Mouse (Mus musculus) bone marrow, adult 2 months (tissue): Measurements from ENCODE around the gene Hist1h1d. TPM values are rescaled to one million over a fixed set of nuclear protein-coding genes. Genes with fewer than 3 reads are reported as not detected.

Experiments used
- H3K27ac ChIP-seq: fragments of 200-500 bp; 2 replicates; pipeline ENCODE4 v1.5.1; 2012; ENCODE audit warnings: low read depth, mild to moderate bottlenecking, control low read depth, inconsistent platforms, low read length; ENCODE audit not compliant: control insufficient read depth, poor library complexity, insufficient read depth
- H3K4me1 ChIP-seq: fragments of 200-500 bp; 2 replicates; pipeline ENCODE4 v1.6.1; 2011; ENCODE audit warnings: low read length; ENCODE audit not compliant: control insufficient read depth, insufficient read depth
- H3K4me3 ChIP-seq: fragments of 200-500 bp; replicated peaks from 2 replicates; pipeline ENCODE3; 2011; ENCODE audit warnings: mild to moderate bottlenecking, low read depth, low read length, control low read depth; ENCODE audit not compliant: control insufficient read depth
- CTCF ChIP-seq: fragments of 200-500 bp; IDR thresholded peaks from 2 replicates; pipeline ENCODE4 v1.5.1; 2011; ENCODE audit warnings: low read length, control low read depth; ENCODE audit not compliant: control insufficient read depth, insufficient read depth
- POLR2A ChIP-seq: fragments of 200-500 bp; IDR thresholded peaks from 2 replicates; pipeline ENCODE4 v1.6.1; 2011; ENCODE audit warnings: low read depth, mild to moderate bottlenecking, control low read depth, low read length, borderline replicate concordance; ENCODE audit not compliant: control insufficient read depth
- WGBS: fragments of 180-500 bp; shearing (Covaris S2); methylation state at CpG from one replicate; pipeline ENCODE4 v1.1.7; 2018; 5-methylcytosine and 5-hydroxymethylcytosine counted together
- polyA plus RNA-seq: library from polyadenylated mRNA; stranded (reverse); fragments of >200 nt; gene quantifications from 2 replicates; pipeline ENCODE4 v1.2.4, GENCODE M21; 2011; ENCODE audit warnings: low replicate concordance; ENCODE audit not compliant: missing spikeins, insufficient read depth, insufficient read length

Gene Hist1h1d
- polyA plus RNA-seq, 1 experiment, result 12.7 TPM

DNA sequence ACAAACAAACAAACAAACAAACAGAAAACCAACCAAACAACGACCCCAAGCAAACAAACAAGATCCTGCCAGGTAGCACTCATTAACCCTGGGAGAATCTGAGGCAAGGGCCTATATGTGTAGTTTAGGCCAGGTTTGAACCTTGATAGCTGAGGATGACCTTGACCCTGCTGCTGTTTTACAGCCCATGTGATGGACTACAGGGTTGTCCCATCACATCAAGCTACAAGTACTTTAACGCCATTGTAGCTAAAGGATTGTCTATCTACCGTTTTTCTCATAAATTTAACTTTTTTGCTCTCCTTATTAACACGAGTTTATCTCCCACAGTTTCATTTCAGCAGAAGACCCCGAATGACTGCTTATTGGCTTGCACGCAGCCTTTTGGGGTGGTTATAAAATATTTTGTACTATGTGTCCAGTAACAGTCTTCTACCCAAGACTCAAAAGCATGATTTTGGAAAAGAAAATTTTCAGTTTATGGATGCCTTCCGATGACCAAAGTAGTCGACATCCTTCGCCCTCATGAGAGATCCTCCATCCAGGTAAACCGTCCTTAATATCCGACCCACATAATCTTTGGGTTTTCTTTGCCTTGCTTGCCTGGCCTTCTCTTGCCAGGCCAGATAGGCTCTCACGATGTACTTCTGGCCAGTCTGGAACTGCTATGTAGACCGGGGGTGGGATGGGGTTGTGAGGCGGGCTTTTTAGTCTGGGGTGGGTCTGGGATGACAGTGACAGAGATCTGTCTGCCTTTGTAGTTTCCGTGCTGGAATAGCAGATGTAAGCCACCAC lies 37.0 kb upstream of the Hist1h1d start:
- 72% methylated on average over 15 of the region's 15 CpGs for WGBS
- no peak for TF ChIP-seq POLR2A
- TF ChIP-seq CTCF, result no peak
- Histone ChIP-seq H3K4me3 (no peak overlapping the region), H3K27ac (no peak overlapping the region), H3K4me1 (no peaks in the 10 kb centered on the region; the same call in 1 of the 2 replicates)

DNA sequence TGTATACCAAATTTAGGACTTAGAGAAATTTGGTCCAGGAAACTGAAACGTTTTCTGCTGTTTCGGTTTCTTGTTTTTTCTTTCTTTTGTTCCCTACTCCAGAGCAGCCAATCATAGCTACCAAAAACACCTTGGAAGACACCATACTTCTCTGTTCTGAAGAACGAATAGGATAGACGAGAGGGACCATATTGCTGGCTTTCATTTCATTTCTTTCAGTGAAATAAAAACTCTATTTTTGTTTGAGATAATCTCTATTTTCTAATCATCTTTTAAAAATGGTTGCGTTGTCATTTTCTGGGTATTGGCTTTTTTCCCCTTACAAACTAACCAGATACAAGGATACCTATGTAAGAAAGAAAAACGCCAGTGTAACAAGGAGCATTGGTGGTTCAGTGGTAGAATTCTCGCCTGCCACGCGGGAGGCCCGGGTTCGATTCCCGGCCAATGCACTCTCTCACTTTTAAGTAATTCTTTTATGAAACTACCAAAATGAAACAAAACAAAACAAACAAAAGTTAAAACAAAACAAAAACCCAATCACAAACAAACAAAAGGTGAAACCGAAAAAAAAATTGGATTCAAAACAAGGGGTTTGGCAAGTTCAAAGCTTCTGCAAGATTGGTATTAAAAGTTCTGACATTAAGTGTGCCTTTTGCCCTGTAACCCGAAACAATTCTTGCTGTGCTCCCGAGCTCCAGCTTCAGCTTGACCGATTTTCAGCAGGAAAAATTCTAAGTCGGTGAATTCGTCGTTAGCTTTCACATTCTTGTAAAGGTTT lies 36.0 kb upstream of the Hist1h1d start:
- WGBS, result under 1% methylated on average over 19 of the region's 19 CpGs
- Histone ChIP-seq H3K27ac (no peak overlapping the region), H3K4me3 (peak overlapping the region; percentile 65), H3K4me1 (no peaks in the 10 kb centered on the region; the same call in 1 of the 2 replicates)
- TF ChIP-seq CTCF (no peak), POLR2A (no peak)

DNA sequence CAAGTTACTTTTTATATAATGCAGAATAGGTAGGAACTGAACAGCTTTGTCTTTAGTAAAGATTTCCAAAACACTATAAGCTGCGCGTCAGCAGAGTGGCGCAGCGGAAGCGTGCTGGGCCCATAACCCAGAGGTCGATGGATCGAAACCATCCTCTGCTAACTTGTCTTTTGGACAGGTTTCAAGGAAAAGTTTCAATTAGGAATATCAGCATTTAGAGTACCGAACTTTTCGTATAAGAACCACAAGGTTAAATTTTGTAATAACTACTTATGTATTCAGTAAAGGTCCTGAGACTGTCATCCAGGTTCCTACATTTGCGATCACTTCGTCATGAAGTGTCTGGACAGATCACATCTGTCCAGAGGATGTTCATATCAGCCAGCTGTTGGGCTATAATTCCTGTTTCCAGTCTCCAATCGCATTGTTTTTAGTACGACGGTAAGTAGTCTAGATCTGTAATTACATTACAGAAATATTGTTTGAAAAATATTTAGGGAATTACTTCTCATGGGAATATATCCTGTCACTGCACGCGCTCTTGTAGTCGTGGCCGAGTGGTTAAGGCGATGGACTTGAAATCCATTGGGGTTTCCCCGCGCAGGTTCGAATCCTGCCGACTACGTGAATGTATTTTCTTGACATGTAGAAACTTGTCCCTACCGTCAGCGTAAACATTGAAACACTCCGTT lies 35.3 kb upstream of the Hist1h1d start:
- TF ChIP-seq POLR2A (no peak), CTCF (no peak)
- WGBS, result under 1% methylated on average over 27 of the region's 27 CpGs
- H3K27ac ChIP-seq, result no peak overlapping the region
- H3K4me1 ChIP-seq, result no peaks in the 10 kb centered on the region; the same call in 1 of the 2 replicates
- peak overlapping the region; percentile 65 for H3K4me3 ChIP-seq

DNA sequence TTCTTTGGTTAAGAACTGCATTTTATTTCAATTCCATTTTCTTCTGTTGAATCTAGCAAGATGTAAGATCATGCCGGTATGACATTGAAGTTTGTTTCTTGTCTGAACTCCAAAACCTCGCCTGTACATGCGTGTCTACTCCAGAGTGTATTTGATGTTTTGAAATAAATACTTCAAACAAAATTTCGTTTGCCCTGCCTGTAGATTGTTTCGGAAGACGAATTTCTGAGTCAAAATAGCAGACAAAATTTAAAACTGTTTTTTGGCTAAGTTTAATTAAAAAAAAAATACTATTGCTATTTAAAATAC lies 34.8 kb upstream of the Hist1h1d start:
- no peak overlapping the region for H3K27ac ChIP-seq
- H3K4me1 ChIP-seq, result no peaks in the 10 kb centered on the region; the same call in 1 of the 2 replicates
- TF ChIP-seq CTCF, result no peak
- no peak for TF ChIP-seq POLR2A
- under 1% methylated on average over 6 of the region's 6 CpGs for WGBS
- peak overlapping the region; percentile 43 for H3K4me3 ChIP-seq

DNA sequence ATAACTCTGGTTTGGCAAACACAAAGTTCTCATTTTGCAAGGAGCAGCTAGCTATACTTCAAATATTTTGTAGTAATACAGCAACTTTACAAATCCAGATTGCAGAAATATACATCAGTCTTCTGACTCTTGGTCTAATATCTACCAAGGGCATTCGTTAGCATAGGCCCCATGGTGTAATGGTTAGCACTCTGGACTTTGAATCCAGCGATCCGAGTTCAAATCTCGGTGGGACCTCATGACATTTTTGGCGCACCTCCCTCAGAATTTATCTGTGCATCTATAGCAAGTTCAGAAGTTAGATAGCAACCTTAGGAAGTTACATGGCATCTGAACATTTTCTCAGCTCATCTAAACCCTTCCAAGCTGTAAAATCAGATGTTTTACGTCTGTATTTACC lies 34.2 kb upstream of the Hist1h1d start:
- no peaks in the 10 kb centered on the region; the same call in 1 of the 2 replicates for H3K4me1 ChIP-seq
- H3K27ac ChIP-seq, result no peak overlapping the region
- TF ChIP-seq POLR2A, result no peak
- TF ChIP-seq CTCF, result no peak
- H3K4me3 ChIP-seq, result no peak overlapping the region
- WGBS, result under 1% methylated on average over 6 of the region's 6 CpGs

DNA sequence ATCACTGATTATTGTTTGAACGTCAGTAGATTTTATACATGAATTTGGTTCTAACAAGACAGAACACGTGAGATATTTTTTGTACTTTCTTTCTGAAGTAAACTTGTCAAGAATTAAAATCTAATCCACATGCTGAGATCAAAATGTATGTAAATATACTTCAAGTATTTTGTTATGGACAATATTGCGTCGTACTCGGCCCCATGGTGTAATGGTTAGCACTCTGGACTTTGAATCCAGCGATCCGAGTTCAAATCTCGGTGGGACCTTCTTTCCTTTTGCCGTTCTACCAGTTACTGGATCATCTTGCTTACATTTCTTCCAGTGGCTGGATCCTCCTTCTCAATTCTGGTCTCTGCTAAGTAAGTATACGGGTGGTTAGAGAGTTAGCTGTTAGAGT lies 33.6 kb upstream of the Hist1h1d start:
- Histone ChIP-seq H3K4me1 (no peaks in the 10 kb centered on the region; the same call in 1 of the 2 replicates), H3K4me3 (no peak overlapping the region), H3K27ac (no peak overlapping the region)
- 1% methylated on average over 10 of the region's 10 CpGs for WGBS
- TF ChIP-seq CTCF (no peak), POLR2A (no peak)

DNA sequence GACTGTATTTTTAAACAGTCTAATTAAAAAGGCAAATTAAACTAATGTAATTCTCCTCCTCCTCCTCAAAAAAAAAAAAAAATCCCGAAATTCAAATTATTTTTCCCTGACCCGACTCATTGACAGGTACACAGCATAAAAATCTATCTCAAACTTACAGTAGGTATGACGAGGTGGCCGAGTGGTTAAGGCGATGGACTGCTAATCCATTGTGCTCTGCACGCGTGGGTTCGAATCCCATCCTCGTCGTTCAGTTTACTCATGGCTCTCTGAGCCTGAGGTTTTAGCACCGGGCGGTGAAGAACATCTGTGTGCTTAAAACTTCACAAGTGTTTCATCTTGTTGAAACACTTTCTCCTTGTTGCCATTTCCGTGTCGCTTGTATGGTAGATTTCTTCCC lies 31.4 kb upstream of the Hist1h1d start:
- no peaks in the 10 kb centered on the region; the same call in 1 of the 2 replicates for H3K4me1 ChIP-seq
- no peak overlapping the region for H3K4me3 ChIP-seq
- H3K27ac ChIP-seq, result no peak overlapping the region
- no peak for TF ChIP-seq CTCF
- no peak for TF ChIP-seq POLR2A
- 1% methylated on average over 14 of the region's 14 CpGs for WGBS

DNA sequence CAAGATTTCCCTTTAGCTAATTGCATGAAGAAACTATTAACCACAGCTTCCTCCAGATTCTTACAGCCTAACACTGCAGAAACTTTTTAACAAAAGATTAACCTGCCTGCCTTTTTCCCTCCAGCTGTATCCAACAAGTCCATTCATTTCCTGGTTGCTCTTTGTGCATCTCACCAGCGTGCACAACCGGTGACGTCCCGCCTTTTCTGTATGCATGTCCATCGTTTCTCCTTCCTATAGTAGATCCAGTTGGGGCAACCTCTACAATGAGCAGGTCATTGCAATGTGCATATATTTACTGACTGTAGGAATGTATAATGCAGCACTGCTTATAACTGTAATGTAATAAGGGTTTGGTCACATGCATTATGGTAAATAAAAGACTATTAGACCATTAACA lies 29.1 kb upstream of the Hist1h1d start:
- Histone ChIP-seq H3K4me1 (no peaks in the 10 kb centered on the region; the same call in 1 of the 2 replicates), H3K27ac (no peak overlapping the region), H3K4me3 (no peak overlapping the region)
- no peak for TF ChIP-seq CTCF
- TF ChIP-seq POLR2A, result no peak
- 43% methylated on average over 5 of the region's 5 CpGs for WGBS
